Mouse (Mus musculus) thymus, adult 2 months (tissue): ENCODE results near the gene Srrm4. TPM values are rescaled to one million over a fixed set of nuclear protein-coding genes. Genes with fewer than 3 reads are reported as not detected.

Source experiments
- DNase-seq: peaks from one replicate; pipeline ENCODE4 v3.0.0; 2021
- H3K27ac ChIP-seq: fragments of 200-500 bp; 2 replicates; pipeline ENCODE4 v1.5.1; 2012; ENCODE audit warnings: low read length, control low read depth; ENCODE audit not compliant: control insufficient read depth, insufficient read depth
- H3K27me3 ChIP-seq: fragments of 200-500 bp; 2 replicates; pipeline ENCODE4 v1.6.1; 2012; ENCODE audit warnings: mild to moderate bottlenecking, low read length, moderate library complexity, mixed read lengths; ENCODE audit not compliant: control insufficient read depth, insufficient read depth
- H3K36me3 ChIP-seq: fragments of 200-500 bp; 2 replicates; pipeline ENCODE4 v1.6.1; 2012; ENCODE audit warnings: mild to moderate bottlenecking, low read length, moderate library complexity; ENCODE audit not compliant: control insufficient read depth, insufficient read depth
- H3K4me1 ChIP-seq: fragments of 200-500 bp; replicated peaks from 2 replicates; pipeline ENCODE4 v1.6.1; 2012; ENCODE audit warnings: low read length; ENCODE audit not compliant: control insufficient read depth, insufficient read depth
- H3K4me3 ChIP-seq: fragments of 200-500 bp; 2 replicates; pipeline ENCODE4 v1.5.1; 2012; ENCODE audit warnings: mild to moderate bottlenecking, low read length, control low read depth, moderate library complexity; ENCODE audit not compliant: control insufficient read depth, insufficient read depth
- CTCF ChIP-seq: fragments of 200-500 bp; IDR thresholded peaks from 2 replicates; pipeline ENCODE4 v1.5.1; 2012; ENCODE audit warnings: mild to moderate bottlenecking, control low read depth, low read length, moderate library complexity, borderline replicate concordance; ENCODE audit not compliant: control insufficient read depth, poor library complexity, insufficient read depth; ENCODE audit errors: extremely low read depth
- POLR2A ChIP-seq: fragments of 200-500 bp; IDR thresholded peaks from 2 replicates; pipeline ENCODE4 v1.6.1; 2012; ENCODE audit warnings: mild to moderate bottlenecking, low read length, control low read depth, moderate library complexity; ENCODE audit not compliant: control insufficient read depth, poor library complexity, insufficient read depth; ENCODE audit errors: extremely low read depth
- WGBS: fragments of 180-500 bp; shearing (Covaris S2); methylation state at CpG from one replicate; pipeline ENCODE4 v1.1.7; 2018; 5-methylcytosine and 5-hydroxymethylcytosine counted together
- polyA plus RNA-seq: library from polyadenylated mRNA; depleted of rRNA; stranded (reverse); fragments of >200 nt; gene quantifications from 2 replicates; pipeline ENCODE4 v1.2.3, GENCODE M21; 2012

Srrm4 gene
- polyA plus RNA-seq, 1 experiment = 0.67 TPM

GRCm38 (mm10) chr5:116556614-116557013, 35.0 kb downstream of the Srrm4 start:
- H3K36me3 ChIP-seq = no peaks in the 10 kb centered on the region
- TF ChIP-seq POLR2A (no peak), CTCF (no peak)
- no peak for DNase-seq
- H3K27ac ChIP-seq = no peak overlapping the region
- no peaks in the 10 kb centered on the region for H3K4me1 ChIP-seq
- no peak overlapping the region for H3K4me3 ChIP-seq
- 47% methylated on average over 8 of the region's 8 CpGs for WGBS
- no peaks in the 10 kb centered on the region for H3K27me3 ChIP-seq

GRCm38 (mm10) chr5:116553868-116554267, 37.7 kb downstream of the Srrm4 start:
- Histone ChIP-seq H3K4me1 (no peaks in the 10 kb centered on the region), H3K4me3 (no peak overlapping the region), H3K36me3 (no peaks in the 10 kb centered on the region), H3K27ac (no peak overlapping the region), H3K27me3 (no peaks in the 10 kb centered on the region)
- 14% methylated on average over 5 of the region's 5 CpGs for WGBS
- DNase-seq = no peak
- TF ChIP-seq POLR2A (no peak), CTCF (no peak)

GRCm38 (mm10) chr5:116553106-116553505, 38.5 kb downstream of the Srrm4 start:
- no peak overlapping the region for H3K4me3 ChIP-seq
- H3K27me3 ChIP-seq = no peaks in the 10 kb centered on the region
- no peak for TF ChIP-seq CTCF
- TF ChIP-seq POLR2A = no peak
- H3K4me1 ChIP-seq = no peaks in the 10 kb centered on the region
- no peak for DNase-seq
- no peaks in the 10 kb centered on the region for H3K36me3 ChIP-seq
- WGBS = 65% methylated on average over 2 of the region's 2 CpGs
- H3K27ac ChIP-seq = no peak overlapping the region

- TF ChIP-seq CTCF (no peak), POLR2A (no peak)
- no peaks in the 10 kb centered on the region for H3K4me1 ChIP-seq
- H3K27me3 ChIP-seq = no peaks in the 10 kb centered on the region
- no peak overlapping the region for H3K27ac ChIP-seq
- DNase-seq = no peak
- no peaks in the 10 kb centered on the region for H3K36me3 ChIP-seq
- H3K4me3 ChIP-seq = no peak overlapping the region
Measured at GRCm38 (mm10) chr5:116552584-116552983, 39.0 kb downstream of the Srrm4 start.

GRCm38 (mm10) chr5:116545746-116546145, 45.9 kb downstream of the Srrm4 start:
- H3K27ac ChIP-seq = no peak overlapping the region
- H3K27me3 ChIP-seq = no peaks in the 10 kb centered on the region
- no peak overlapping the region for H3K4me3 ChIP-seq
- H3K4me1 ChIP-seq = no peaks in the 10 kb centered on the region
- no peak for TF ChIP-seq CTCF
- WGBS = 54% methylated on average over 11 of the region's 11 CpGs
- no peak for DNase-seq
- no peaks in the 10 kb centered on the region for H3K36me3 ChIP-seq

GRCm38 (mm10) chr5:116542317-116542716, 49.3 kb downstream of the Srrm4 start:
- no peak overlapping the region for H3K27ac ChIP-seq
- no peak overlapping the region for H3K4me3 ChIP-seq
- no peaks in the 10 kb centered on the region for H3K27me3 ChIP-seq
- WGBS = 59% methylated on average over 7 of the region's 7 CpGs
- DNase-seq = no peak
- no peaks in the 10 kb centered on the region for H3K4me1 ChIP-seq
- TF ChIP-seq CTCF = no peak
- TF ChIP-seq POLR2A = no peak
- no peaks in the 10 kb centered on the region for H3K36me3 ChIP-seq

GRCm38 (mm10) chr5:116541128-116541527, 50.5 kb downstream of the Srrm4 start:
- DNase-seq = no peak
- Histone ChIP-seq H3K4me3 (no peak overlapping the region), H3K27me3 (no peaks in the 10 kb centered on the region), H3K27ac (no peak overlapping the region), H3K36me3 (no peaks in the 10 kb centered on the region), H3K4me1 (no peaks in the 10 kb centered on the region)
- 89% methylated on average over 3 of the region's 3 CpGs for WGBS
- TF ChIP-seq POLR2A (no peak), CTCF (no peak)
